Mouse (Mus musculus) left cerebral cortex, adult 18-20 months (tissue): Measurements from ENCODE around the gene Rundc3a. TPM values are rescaled to one million over a fixed set of nuclear protein-coding genes. Genes with fewer than 3 reads are reported as not detected.
"Not testable (repeated sequence)": the region's sequence is repeated elsewhere in the genome, so short reads cannot be mapped to it uniquely, and the experiment has no call there.

Experiments used
- DNase-seq, 2 experiments: peaks; one replicate each; pipeline ENCODE4 v3.0.0; 2021 to 2022; ENCODE audit warnings: low spot score in 2 of 2, mixed read lengths in 1 of 2
- total RNA-seq, 2 experiments: library from RNA; stranded (reverse); gene quantifications; 2 replicates each; pipeline ENCODE4 v1.2.3; 2021

Gene Rundc3a
- total RNA-seq, 2 experiments from 2014 or later, result 477 to 484 TPM

GRCm38 (mm10) chr11:102407834-102408215 lies 14.6 kb downstream of the Rundc3a start, which contains the start of gene Slc25a39:
Gene Slc25a39, minus strand, starts transcription at chr11:102407946.
- DNase-seq, result no peak

DNA sequence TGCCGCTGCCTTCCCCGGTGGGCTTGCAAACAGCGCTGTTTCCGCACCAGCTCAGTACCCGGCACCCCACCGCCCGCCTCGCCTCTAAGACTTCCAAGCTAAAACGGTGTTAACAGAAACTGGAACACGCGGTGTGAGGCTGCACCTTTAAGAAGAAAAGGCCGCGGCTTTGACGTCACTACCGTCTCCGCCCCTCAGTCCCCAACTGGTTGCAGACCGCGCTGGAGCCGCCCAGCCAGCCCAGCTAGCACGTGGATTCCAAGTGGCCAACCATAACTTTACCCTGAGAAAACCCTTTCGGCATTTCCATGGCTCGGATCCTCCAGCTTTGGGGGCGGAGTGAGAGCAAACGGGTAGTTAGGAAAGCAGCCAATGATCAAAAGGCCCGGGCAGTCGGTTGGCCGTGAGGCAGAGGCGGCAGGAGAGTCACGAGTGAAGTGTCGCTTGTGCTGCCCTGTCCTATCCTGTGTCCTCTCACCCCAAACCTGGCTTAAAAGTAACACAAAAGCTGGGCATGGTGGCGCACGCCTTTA lies 15.2 kb downstream of the Rundc3a start:
- DNase-seq, result peak; percentile 96

DNA sequence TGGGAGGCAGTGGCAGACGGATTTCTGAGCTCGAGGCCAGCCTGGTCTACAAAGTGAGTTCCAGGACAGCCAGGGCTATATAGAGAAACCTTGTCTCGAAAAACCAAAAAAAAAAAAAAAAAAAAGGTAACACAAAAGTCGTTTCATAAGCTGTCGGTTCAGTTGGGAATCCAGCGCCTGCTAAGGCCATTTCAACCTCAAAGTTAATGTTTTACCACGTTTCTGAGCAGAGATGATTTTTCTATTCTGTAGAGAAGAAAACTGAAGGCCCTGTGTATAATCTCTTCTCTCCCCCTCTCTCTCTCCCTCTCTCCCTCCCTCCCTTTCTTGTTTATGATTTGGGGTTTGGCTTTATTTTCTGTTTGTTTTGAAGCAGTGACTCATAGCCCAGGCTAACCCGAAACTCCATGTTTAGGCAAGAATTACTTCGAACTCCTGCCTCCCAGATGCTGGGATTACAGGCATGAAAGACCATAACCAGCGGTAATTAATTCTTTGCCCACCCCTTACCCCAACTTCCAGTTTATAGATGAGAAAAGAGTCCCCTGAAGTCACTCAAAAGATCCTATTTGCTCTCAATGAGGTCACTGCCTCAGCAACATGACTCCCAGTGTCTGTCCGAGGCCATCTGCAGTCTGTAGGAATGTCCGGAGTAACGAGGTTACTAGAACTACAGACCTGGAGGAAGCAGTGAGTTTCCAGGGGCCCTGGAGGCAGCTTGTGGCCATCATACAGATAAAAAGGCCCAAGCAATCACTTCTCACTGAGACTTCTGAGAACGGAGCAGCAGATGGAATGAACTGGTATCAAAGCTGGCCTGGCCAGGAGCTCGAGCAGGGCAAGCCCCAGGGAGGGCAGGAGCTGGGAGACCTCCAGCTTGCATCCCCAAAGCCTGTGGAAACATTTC lies 15.9 kb downstream of the Rundc3a start:
- DNase-seq, result no peak

GRCm38 (mm10) chr11:102409795-102410330 lies 16.7 kb downstream of the Rundc3a start:
- DNase-seq, result no peak

DNA sequence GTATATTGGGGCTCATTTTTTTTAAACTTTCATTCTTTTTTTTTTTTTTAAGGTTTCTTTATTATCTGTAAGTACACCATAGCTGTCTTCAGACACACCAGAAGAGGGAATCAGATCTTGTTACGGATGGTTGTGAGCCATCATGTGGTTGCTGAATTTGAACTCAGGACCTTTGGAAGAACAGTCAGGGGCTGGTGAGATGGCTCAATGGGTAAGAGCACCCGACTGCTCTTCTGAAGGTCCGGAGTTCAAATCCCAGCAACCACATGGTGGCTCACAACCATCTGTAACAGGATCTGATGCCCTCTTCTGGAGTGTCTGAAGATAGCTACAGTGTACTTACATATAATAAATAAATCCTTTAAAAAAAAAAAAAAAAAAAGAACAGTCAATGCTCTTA lies 17.1 kb downstream of the Rundc3a start:
- not testable (repeated sequence) for DNase-seq

DNA sequence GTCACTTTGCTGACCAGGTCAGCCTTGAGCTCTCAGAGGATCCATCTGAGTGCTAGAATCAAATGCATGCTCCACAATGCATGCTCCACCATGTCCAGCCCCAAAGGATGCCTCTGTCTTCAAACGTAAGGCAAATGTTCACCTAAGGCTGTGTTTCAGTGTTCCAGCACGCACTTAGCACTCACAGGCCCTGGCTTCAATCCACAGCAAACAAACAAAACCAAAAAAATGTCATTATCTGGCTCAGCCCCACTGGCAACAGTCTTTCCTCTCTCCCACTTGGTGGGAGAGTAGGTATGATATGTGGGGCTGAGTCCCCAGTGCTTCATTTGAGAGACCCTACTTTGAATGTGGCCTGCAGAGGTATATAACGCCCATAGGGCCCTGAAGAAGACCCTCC lies 17.9 kb downstream of the Rundc3a start:
- DNase-seq, result no peak

DNA sequence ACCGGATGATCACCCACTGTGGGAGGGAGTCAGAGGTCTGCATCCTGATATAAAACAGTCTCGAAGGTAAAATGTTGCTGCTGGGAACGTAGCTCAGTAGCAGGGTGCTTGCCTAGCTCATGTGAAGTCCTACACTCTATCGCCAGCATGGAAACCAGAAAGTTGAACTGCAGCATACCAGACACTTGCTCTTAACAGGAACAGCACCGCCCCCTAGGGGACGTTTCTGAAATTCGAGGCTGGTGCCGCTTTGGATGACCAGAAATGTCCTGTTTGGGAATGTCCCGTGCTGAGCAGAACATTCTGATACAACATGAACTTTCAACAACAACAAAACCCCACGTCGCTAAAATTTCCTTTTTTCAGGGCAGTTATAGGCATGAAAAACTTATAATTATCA lies 18.5 kb downstream of the Rundc3a start:
- peak; percentile 86 to 91 for DNase-seq

- no peak for DNase-seq
These were observed 19.9 kb downstream of the Rundc3a start for GRCm38 (mm10) chr11:102413059-102413458.

DNA sequence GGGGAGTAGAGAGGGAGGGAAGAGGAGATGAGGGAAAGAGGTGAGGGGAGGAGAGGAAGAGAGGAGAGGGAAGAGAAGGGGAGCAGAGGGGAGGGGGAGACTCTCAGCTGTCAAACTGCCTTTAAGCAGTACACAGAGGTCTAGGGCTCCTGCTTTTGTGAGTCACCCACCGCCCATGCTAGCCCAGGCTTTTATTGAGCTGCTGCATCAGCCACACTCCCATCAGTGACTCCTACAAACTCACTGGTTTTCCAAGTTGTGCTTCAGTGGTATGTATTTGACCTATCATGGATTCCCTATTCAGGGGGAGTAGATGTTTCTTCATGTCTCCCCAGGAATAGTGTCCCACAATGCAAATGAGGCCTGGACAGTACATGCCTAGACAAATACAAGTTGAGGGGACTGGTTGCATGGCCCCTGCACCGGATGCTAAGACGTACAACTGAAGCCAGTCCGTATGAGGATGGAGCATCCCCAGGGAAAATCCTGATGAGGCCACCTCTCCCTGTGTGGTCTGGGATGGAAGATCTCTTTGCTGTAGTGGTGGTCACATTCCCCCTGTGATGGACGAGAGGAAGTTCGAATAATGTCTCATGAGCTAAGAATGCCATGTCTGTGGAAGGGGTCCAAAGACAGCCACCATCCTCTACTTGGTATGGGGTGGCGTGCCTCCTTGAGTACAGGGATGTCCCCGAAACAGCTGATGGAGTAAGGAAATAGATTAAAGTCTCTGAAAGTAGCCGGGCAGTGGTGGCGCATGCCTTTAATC lies 22.0 kb downstream of the Rundc3a start:
- no peak for DNase-seq

DNA sequence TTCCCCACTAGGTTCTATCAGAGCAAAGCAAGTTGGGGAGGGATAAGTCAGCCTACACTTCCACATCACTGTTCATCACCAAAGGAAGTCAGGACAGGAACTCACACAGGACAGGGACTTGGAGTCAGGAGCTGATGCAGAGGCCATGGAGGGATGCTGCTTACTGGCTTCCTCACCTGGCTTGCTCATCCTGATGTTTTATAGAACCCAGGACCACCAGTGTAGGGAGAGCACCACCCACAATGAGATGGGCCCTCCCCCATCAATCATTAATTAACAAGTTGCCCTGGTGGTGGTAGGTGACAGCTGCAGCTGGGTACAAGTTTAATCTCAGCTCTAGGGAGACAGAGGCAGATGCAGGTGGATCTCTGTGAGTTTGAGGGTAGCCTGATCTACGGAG lies 24.0 kb downstream of the Rundc3a start:
- no peak for DNase-seq

DNA sequence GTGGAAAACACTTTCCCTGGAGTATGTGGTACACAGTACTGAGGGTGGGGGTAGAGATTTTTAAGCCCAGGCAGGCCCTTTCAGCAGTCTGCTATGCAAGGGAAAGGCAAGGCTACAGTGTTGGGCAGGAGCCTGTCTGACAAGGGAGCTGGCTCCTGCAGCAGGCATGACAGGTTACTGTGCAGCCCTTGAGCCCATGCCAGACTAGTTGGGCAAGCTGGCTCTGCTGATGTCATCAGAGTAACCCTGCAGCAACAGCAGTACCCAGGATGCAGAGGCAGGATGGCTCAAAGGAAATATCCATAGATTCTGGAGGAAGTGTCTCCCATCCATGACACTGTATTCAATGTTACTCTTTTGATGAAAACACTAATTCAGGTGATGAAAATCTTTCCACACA lies 25.7 kb downstream of the Rundc3a start:
- no peak for DNase-seq

DNA sequence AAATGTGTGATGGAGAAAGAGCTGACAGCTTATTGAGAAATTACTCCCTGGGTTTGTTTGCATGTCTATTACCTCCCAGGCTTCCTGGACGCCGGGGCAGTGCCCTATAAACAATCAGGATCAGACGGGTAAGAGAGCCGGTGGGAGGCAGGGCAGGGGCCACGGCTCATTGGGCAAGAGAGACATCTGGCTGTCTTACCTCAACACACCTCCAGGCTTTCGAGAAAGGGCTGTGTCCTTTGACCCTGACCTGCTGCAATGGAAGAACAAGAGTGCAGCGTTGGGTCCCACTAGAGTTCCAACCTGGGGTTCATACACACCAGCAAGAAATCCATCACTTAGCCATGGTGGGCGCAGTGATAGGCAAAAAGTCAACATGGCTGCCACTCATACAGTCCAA lies 28.4 kb downstream of the Rundc3a start:
- DNase-seq, result no peak

- DNase-seq, result no peak
These were observed 31.5 kb downstream of the Rundc3a start for GRCm38 (mm10) chr11:102424666-102425065.

DNA sequence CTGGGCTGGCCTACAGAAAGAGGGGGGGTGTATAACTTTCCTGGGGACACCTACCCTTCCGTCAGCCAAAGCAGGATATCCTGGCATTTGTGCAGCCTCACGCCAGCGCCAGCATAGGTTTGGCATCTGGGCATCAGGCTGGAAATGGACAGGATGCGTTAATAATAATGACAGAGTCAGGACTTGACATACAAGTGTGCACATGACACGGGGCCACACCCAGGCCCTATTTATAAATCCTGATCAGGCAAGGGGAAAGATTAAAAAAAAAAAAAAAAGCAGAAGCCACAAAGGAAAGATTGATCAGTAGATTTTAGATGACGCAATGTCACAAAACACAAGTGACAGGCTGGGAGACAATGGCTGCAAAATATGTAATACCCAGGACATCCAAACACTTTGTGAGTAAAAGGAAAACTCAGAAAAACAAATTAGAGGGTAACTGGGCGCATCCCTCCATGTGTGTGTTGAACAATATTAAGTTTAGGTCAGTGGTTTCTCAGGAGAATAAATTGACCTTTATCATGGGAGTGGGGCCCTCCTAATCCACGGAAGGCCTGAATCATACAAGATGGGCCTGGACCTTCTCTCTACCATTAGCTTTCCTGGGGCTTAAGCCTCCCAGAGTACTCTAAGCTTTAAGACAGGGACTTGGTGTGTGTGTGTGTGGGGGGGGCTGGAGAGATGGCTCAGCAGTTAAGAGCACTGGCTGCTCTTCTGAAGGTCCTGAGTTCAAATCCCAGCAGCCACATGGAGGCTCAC lies 32.5 kb downstream of the Rundc3a start:
- DNase-seq, result no peak

- DNase-seq, result no peak
These were observed 35.9 kb downstream of the Rundc3a start for GRCm38 (mm10) chr11:102428981-102429540.

GRCm38 (mm10) chr11:102429551-102429950 lies 36.3 kb downstream of the Rundc3a start:
- DNase-seq, result no peak

DNA sequence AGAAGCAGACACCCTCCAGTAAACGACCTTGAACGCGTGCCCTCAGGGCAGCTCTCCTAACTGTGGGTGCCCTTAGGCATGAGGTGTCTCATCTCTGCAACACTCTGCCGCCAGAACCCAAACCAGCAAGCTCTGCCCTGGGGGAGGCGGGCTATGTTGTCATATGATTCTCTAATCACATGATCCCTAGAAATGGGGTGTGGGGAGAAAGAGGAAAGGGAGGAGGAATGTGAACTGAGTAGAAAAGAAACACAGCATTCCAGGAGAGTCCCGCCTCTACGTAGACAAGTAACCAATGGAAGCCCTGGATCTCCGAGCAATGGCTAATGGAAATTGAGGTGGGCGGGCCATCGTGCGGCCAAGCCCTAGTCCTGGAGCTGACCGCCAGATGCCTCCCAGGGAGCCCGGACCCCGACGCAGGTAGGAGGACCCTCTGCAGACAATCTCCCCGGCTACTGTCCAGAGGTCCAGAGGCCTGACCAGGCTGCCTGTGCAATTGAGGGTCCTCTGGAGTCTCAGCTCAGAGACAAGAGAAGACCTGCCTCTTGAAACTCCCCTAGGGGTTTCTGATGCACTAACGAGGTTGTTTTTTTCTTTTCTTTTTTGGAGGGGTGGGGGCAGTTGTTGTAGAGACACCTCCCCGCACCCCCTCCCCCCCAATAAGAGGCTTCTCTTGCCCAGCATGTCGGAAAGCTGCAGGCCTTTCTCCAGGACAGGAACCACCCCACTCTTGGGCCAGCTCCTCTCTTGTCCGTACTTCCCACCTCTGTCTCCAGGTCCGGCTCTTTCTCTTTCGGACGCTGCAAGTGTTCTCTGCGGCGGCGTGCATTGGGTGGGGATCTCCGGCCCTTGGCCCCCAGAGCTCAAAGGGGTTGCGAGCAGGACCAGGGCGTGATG lies 37.2 kb downstream of the Rundc3a start, which contains the start of gene Grn:
Gene Grn (plus strand): TSS at position 195 of the 897 bp plus-strand sequence.
- peak; percentile 85 to 91 for DNase-seq

DNA sequence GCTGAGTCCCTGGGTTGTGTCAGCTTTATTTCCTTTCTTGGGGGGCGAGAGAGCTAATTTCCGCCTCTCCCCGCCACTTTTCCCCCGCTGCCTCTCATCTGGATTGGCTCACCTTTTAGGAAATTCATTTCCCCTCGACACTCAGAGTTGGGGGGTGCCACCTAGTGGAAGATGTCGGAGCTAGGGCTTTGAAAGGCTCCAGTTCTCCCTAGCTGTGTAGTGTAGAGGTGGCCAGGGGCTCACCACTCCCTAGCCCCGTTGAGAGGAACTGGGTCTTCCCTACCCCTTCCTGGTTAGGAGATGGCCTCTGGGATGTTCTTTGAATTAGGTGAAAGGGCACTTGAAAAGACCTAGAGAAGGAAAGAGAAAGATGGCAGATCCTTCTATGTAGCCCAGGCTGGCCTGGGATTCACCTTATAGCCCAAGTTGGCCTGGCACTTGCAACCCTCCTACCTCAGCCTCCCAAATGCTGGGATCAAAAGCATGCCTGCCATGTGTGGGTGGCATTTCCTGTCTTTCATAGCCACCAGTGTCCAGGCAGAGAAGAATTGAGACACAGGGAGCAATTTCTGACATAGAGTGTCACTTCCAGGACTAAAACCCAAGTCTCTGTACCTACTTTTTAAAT lies 37.9 kb downstream of the Rundc3a start:
- peak; percentile 78 to 84 for DNase-seq

GRCm38 (mm10) chr11:102431728-102432114 lies 38.5 kb downstream of the Rundc3a start:
- no peak for DNase-seq
